Mouse (Mus musculus): ENCODE data around the gene Serinc1. TPM values are rescaled to one million over a fixed set of nuclear protein-coding genes. Genes with fewer than 3 reads are reported as not detected.

Gene Serinc1
- polyA plus RNA-seq, 2 experiments from 2014 or later = 97.3 to 103 TPM

- no peak for ATAC-seq
These were observed 47.6 kb downstream of the Serinc1 start for GRCm38 (mm10) chr10:57484741-57485140.

GRCm38 (mm10) chr10:57481717-57482116, 50.6 kb downstream of the Serinc1 start:
- ATAC-seq = no peak

- ATAC-seq = no peak
These were observed 55.0 kb downstream of the Serinc1 start for GRCm38 (mm10) chr10:57477121-57477843.

Other genes with a start within 250 kb of the Serinc1 start
- 10 to 100 TPM; 12.6 to 15.9 TPM for gene Hsf2, start 46.1 kb downstream of the Serinc1 start, polyA plus RNA-seq (2017; shearing (Covaris generic))
- gene Pkib, start 99.5 kb upstream of the Serinc1 start, polyA plus RNA-seq (2017; shearing (Covaris generic)) = 1 to 10 TPM in 1 of 2 experiments, not detected in 1; 1.7 TPM